Mouse (Mus musculus): ENCODE data around the gene Nav1. TPM values are rescaled to one million over a fixed set of nuclear protein-coding genes. Genes with fewer than 3 reads are reported as not detected.

Nav1 gene
- polyA plus RNA-seq, 1 experiment, result 26.8 TPM

GRCm38 (mm10) chr1:135553615-135554014, 53.5 kb downstream of the Nav1 start:
- no peak for DNase-seq
- Histone ChIP-seq H3K27me3 (ENCODE audit: control insufficient read depth, insufficient read depth, low read length) (no peaks in the 10 kb centered on the region), H3K4me3 (replicated peaks; ENCODE audit: insufficient read depth, low read depth, low read length) (no peak overlapping the region), H3K4me1 (ENCODE audit: control insufficient read depth, insufficient read depth, low read length) (peaks cover 3% of the 10 kb centered on the region; the same call in 1 of the 2 replicates), H3K27ac (ENCODE audit: insufficient read depth, low read length) (no peak overlapping the region)
- TF ChIP-seq POLR2A (IDR thresholded peaks at IDR 0.05; ENCODE audit: borderline replicate concordance, insufficient read depth, low read length) (no peak), CTCF (IDR thresholded peaks at IDR 0.05; ENCODE audit: borderline replicate concordance, insufficient read depth, low read depth, low read length) (no peak)
- 75% methylated on average over 4 of the region's 4 CpGs for WGBS

- DNase-seq, result no peak
- 86% methylated on average over 4 of the region's 4 CpGs for WGBS
- Histone ChIP-seq H3K27ac (ENCODE audit: insufficient read depth, low read length) (no peak overlapping the region), H3K4me3 (replicated peaks; ENCODE audit: insufficient read depth, low read depth, low read length) (no peak overlapping the region), H3K4me1 (ENCODE audit: control insufficient read depth, insufficient read depth, low read length) (peaks cover 7% of the 10 kb centered on the region; the same call in 1 of the 2 replicates), H3K27me3 (ENCODE audit: control insufficient read depth, insufficient read depth, low read length) (no peaks in the 10 kb centered on the region)
- TF ChIP-seq POLR2A (IDR thresholded peaks at IDR 0.05; ENCODE audit: borderline replicate concordance, insufficient read depth, low read length), result no peak
- TF ChIP-seq CTCF (IDR thresholded peaks at IDR 0.05; ENCODE audit: borderline replicate concordance, insufficient read depth, low read depth, low read length), result no peak
Observed at GRCm38 (mm10) chr1:135553154-135553553, 53.9 kb downstream of the Nav1 start.

GRCm38 (mm10) chr1:135550886-135551285, 56.2 kb downstream of the Nav1 start:
- DNase-seq, result no peak
- no peak overlapping the region for H3K27ac ChIP-seq (ENCODE audit: insufficient read depth, low read length)
- H3K27me3 ChIP-seq (ENCODE audit: control insufficient read depth, insufficient read depth, low read length), result no peaks in the 10 kb centered on the region
- H3K4me3 ChIP-seq (replicated peaks; ENCODE audit: insufficient read depth, low read depth, low read length), result no peak overlapping the region
- 83% methylated on average over 3 of the region's 3 CpGs for WGBS
- TF ChIP-seq POLR2A (IDR thresholded peaks at IDR 0.05; ENCODE audit: borderline replicate concordance, insufficient read depth, low read length) (no peak), CTCF (IDR thresholded peaks at IDR 0.05; ENCODE audit: borderline replicate concordance, insufficient read depth, low read depth, low read length) (no peak)
- H3K4me1 ChIP-seq (ENCODE audit: control insufficient read depth, insufficient read depth, low read length), result peaks cover 7% of the 10 kb centered on the region; the same call in 1 of the 2 replicates

- TF ChIP-seq POLR2A (IDR thresholded peaks at IDR 0.05; ENCODE audit: borderline replicate concordance, insufficient read depth, low read length), result no peak
- TF ChIP-seq CTCF (IDR thresholded peaks at IDR 0.05; ENCODE audit: borderline replicate concordance, insufficient read depth, low read depth, low read length), result no peak
- DNase-seq, result peak; percentile 54 to 78
- Histone ChIP-seq H3K27ac (ENCODE audit: insufficient read depth, low read length) (no peak overlapping the region), H3K4me1 (ENCODE audit: control insufficient read depth, insufficient read depth, low read length) (peaks cover 7% of the 10 kb centered on the region; the same call in 1 of the 2 replicates), H3K27me3 (ENCODE audit: control insufficient read depth, insufficient read depth, low read length) (no peaks in the 10 kb centered on the region), H3K4me3 (replicated peaks; ENCODE audit: insufficient read depth, low read depth, low read length) (no peak overlapping the region)
- WGBS, result under 1% methylated on average over 9 of the region's 9 CpGs
Observed at GRCm38 (mm10) chr1:135548750-135549149, 58.3 kb downstream of the Nav1 start.

GRCm38 (mm10) chr1:135546099-135546498, 61.0 kb downstream of the Nav1 start:
- DNase-seq, result no peak
- TF ChIP-seq CTCF (IDR thresholded peaks at IDR 0.05; ENCODE audit: borderline replicate concordance, insufficient read depth, low read depth, low read length) (no peak), POLR2A (IDR thresholded peaks at IDR 0.05; ENCODE audit: borderline replicate concordance, insufficient read depth, low read length) (no peak)
- Histone ChIP-seq H3K4me3 (replicated peaks; ENCODE audit: insufficient read depth, low read depth, low read length) (no peak overlapping the region), H3K4me1 (ENCODE audit: control insufficient read depth, insufficient read depth, low read length) (peaks cover 7% of the 10 kb centered on the region; the same call in 1 of the 2 replicates), H3K27me3 (ENCODE audit: control insufficient read depth, insufficient read depth, low read length) (no peaks in the 10 kb centered on the region), H3K27ac (ENCODE audit: insufficient read depth, low read length) (no peak overlapping the region)
- WGBS, result 84% methylated on average over 5 of the region's 5 CpGs

GRCm38 (mm10) chr1:135544504-135545146, 62.5 kb downstream of the Nav1 start:
- WGBS, result 22% methylated on average over 16 of the region's 16 CpGs
- Histone ChIP-seq H3K27ac (ENCODE audit: insufficient read depth, low read length) (no peak overlapping the region), H3K27me3 (ENCODE audit: control insufficient read depth, insufficient read depth, low read length) (no peaks in the 10 kb centered on the region), H3K4me1 (ENCODE audit: control insufficient read depth, insufficient read depth, low read length) (peaks cover 7% of the 10 kb centered on the region; the same call in 1 of the 2 replicates), H3K4me3 (replicated peaks; ENCODE audit: insufficient read depth, low read depth, low read length) (no peak overlapping the region)
- TF ChIP-seq POLR2A (IDR thresholded peaks at IDR 0.05; ENCODE audit: borderline replicate concordance, insufficient read depth, low read length) (no peak), CTCF (IDR thresholded peaks at IDR 0.05; ENCODE audit: borderline replicate concordance, insufficient read depth, low read depth, low read length) (peak; percentile 90)
- DNase-seq, result peak; percentile 75 to 79

GRCm38 (mm10) chr1:135542841-135543810, 64.0 kb downstream of the Nav1 start:
- WGBS, result 73% methylated on average over 12 of the region's 12 CpGs
- no peak for TF ChIP-seq POLR2A (IDR thresholded peaks at IDR 0.05; ENCODE audit: borderline replicate concordance, insufficient read depth, low read length)
- no peak for TF ChIP-seq CTCF (IDR thresholded peaks at IDR 0.05; ENCODE audit: borderline replicate concordance, insufficient read depth, low read depth, low read length)
- H3K4me1 ChIP-seq (ENCODE audit: control insufficient read depth, insufficient read depth, low read length), result no peaks in the 10 kb centered on the region

More at GRCm38 (mm10) chr1:135542841-135543810, 64.0 kb downstream of the Nav1 start:
- peak overlapping the region; percentile 26; the same call in 1 of the 2 replicates for H3K27ac ChIP-seq (ENCODE audit: insufficient read depth, low read length)
- no peak for DNase-seq
- H3K4me3 ChIP-seq (replicated peaks; ENCODE audit: insufficient read depth, low read depth, low read length), result no peak overlapping the region
- no peaks in the 10 kb centered on the region for H3K27me3 ChIP-seq (ENCODE audit: control insufficient read depth, insufficient read depth, low read length)
